Mouse (Mus musculus) C2C12 (cell line): ENCODE results near the gene B3gnt2.

ENCODE experiments used
- CEBPB ChIP-seq: IDR thresholded peaks from one replicate; pipeline ENCODE4 v1.6.1; 2011; ENCODE audit warnings: low read depth, mild to moderate bottlenecking, control low read depth, moderate library complexity
- CTCF ChIP-seq: IDR thresholded peaks from one replicate; pipeline ENCODE4 v1.5.1; 2011; ENCODE audit not compliant: control insufficient read depth, insufficient read depth, insufficient read length
- FOSL1 ChIP-seq: IDR thresholded peaks from one replicate; pipeline ENCODE4 v1.8.0; 2011; ENCODE audit warnings: mild to moderate bottlenecking, low read length; ENCODE audit not compliant: poor library complexity, insufficient read depth, severe bottlenecking
- MAX ChIP-seq: IDR thresholded peaks from one replicate; pipeline ENCODE4 v1.6.1; 2011; ENCODE audit warnings: mild to moderate bottlenecking, control low read depth
- MYOD1 ChIP-seq: IDR thresholded peaks from one replicate; pipeline ENCODE4 v1.6.1; 2011; ENCODE audit warnings: low read depth; ENCODE audit not compliant: control insufficient read depth, insufficient read length
- MYOG ChIP-seq: IDR thresholded peaks from one replicate; pipeline ENCODE4 v1.6.1; 2011; ENCODE audit not compliant: control insufficient read depth, insufficient read length; ENCODE audit errors: extremely low read depth
- USF1 ChIP-seq: IDR thresholded peaks from one replicate; pipeline ENCODE4 v1.6.1; 2011; ENCODE audit warnings: low read depth, mild to moderate bottlenecking, control low read depth, moderate library complexity

DNA sequence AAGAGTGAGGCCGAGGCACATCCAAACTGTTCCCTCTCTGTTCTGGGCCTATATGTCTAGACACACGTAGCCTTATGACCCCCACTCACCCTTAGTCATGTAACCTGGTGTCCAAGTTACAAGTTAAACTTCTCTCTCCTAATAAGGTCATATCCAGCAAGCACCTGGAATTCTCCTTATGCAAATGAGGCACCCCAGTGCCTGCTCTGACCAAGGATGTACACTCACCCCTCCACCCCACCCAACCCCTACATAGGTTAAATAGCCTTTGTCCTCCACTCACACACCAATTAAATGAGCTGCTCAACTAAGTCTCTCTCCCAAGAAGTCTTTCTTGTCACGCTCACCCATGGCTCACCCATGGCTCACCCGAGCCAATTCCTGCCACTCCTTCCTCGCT, 69.0 kb downstream of the B3gnt2 start:
- TF ChIP-seq CTCF (no peak), MYOD1 (no peak), MAX (no peak), MYOG (no peak), USF1 (no peak), CEBPB (no peak), FOSL1 (no peak)
